Mouse (Mus musculus) embryonic facial prominence, embryonic 15.5 days (tissue): Measurements from ENCODE around the gene Sumo1. TPM values are rescaled to one million over a fixed set of nuclear protein-coding genes. Genes with fewer than 3 reads are reported as not detected.

Experiments used
- ATAC-seq: fragments of 200-750 bp; cut with Nextera tagmentation; 2 replicates; pipeline ENCODE4 v1.8.0; 2017; ENCODE audit warnings: low read depth, moderate TSS enrichment; ENCODE audit not compliant: insufficient number of reproducible peaks, low FRiP score, low TSS enrichment
- H3K27ac ChIP-seq: fragments of 300-500 bp; sonication (generic); replicated peaks from 2 replicates; pipeline ENCODE4 v1.5.1; 2015; ENCODE audit warnings: mild to moderate bottlenecking, inconsistent platforms
- H3K27me3 ChIP-seq: fragments of 300-500 bp; sonication (generic); 2 replicates; pipeline ENCODE4 v1.6.1; 2015; ENCODE audit warnings: inconsistent platforms
- H3K36me3 ChIP-seq: fragments of 300-500 bp; sonication (generic); 2 replicates; pipeline ENCODE4 v1.6.1; 2015; ENCODE audit warnings: mild to moderate bottlenecking, inconsistent platforms
- H3K4me1 ChIP-seq: fragments of 300-500 bp; sonication (generic); 2 replicates; pipeline ENCODE4 v1.6.1; 2015; ENCODE audit warnings: inconsistent platforms
- H3K4me2 ChIP-seq: fragments of 300-500 bp; sonication (generic); replicated peaks from 2 replicates; pipeline ENCODE4 v1.6.1; 2015; ENCODE audit warnings: mild to moderate bottlenecking, inconsistent platforms
- H3K4me3 ChIP-seq: fragments of 300-500 bp; sonication (generic); replicated peaks from 2 replicates; pipeline ENCODE4 v1.5.1; 2015; ENCODE audit warnings: mild to moderate bottlenecking, inconsistent platforms
- H3K9ac ChIP-seq: fragments of 300-500 bp; sonication (generic); 2 replicates; pipeline ENCODE4 v1.6.1; 2015; ENCODE audit warnings: inconsistent platforms
- H3K9me3 ChIP-seq: fragments of 300-500 bp; sonication (generic); replicated peaks from 2 replicates; pipeline ENCODE4 v1.6.1; 2016; ENCODE audit warnings: inconsistent platforms
- WGBS: fragments of 180-500 bp; shearing (Covaris S2); methylation state at CpG from one replicate; pipeline ENCODE4 v1.1.7; 2015; 5-methylcytosine and 5-hydroxymethylcytosine counted together
- polyA plus RNA-seq: library from polyadenylated mRNA; unstranded; fragments of >200 nt; fragmentation: Nextera tagmentation; extraction: Ambion mirVana; gene quantifications from 2 replicates; pipeline ENCODE4 v1.2.1, GENCODE M21; 2015

Gene Sumo1
- polyA plus RNA-seq, 1 experiment from 2014 or later, result 347 TPM

DNA sequence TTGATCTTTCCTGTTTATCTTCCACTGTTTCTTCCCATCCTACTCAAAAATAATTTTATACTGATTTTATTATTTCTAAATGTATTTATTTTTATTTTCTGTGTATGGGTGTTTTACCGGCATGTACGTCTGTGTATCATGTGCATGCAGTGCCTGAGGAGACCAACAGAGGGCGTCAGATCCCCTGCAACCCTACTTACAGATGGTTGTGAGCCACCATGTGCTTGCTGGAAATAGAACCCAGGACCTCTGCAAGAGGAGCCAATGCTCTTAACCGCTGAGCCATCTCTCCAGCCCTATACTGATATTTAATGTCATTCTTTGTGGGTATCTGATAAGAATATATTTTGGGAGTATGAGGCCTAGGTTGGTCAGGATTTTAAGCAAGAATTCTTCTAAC is 61.2 kb downstream of the Sumo1 start:
- Histone ChIP-seq H3K4me2 (no peak overlapping the region), H3K4me3 (no peak overlapping the region), H3K9me3 (no peaks in the 10 kb centered on the region), H3K27me3 (no peaks in the 10 kb centered on the region), H3K36me3 (no peaks in the 10 kb centered on the region), H3K9ac (no peak overlapping the region), H3K4me1 (no peaks in the 10 kb centered on the region), H3K27ac (no peak overlapping the region)
- WGBS, result 78% methylated on average over 4 of the region's 4 CpGs
- no peak for ATAC-seq

DNA sequence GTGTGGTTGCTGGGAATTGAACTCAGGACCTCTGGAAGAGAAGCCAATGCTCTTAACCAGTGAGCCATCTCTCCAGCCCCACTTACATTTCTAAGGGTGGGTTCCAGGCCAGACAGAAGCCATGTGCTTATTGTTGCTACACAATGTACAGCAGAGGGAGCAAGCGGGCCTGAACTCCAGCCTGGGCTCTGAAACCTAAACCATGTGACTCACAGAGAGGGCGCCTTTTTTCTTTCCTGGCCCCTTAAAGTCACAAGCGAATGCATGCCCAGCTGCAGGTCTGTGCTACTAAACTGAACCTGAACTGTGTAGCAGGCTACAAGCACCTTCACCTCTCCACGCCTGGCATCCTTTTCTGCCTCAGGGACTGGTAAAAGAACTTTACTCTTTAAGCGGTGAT is 61.7 kb downstream of the Sumo1 start:
- Histone ChIP-seq H3K4me3 (no peak overlapping the region), H3K9me3 (no peaks in the 10 kb centered on the region), H3K9ac (no peak overlapping the region), H3K27me3 (no peaks in the 10 kb centered on the region), H3K36me3 (no peaks in the 10 kb centered on the region), H3K4me1 (no peaks in the 10 kb centered on the region), H3K4me2 (no peak overlapping the region), H3K27ac (no peak overlapping the region)
- no peak for ATAC-seq
- 59% methylated on average over 5 of the region's 5 CpGs for WGBS

DNA sequence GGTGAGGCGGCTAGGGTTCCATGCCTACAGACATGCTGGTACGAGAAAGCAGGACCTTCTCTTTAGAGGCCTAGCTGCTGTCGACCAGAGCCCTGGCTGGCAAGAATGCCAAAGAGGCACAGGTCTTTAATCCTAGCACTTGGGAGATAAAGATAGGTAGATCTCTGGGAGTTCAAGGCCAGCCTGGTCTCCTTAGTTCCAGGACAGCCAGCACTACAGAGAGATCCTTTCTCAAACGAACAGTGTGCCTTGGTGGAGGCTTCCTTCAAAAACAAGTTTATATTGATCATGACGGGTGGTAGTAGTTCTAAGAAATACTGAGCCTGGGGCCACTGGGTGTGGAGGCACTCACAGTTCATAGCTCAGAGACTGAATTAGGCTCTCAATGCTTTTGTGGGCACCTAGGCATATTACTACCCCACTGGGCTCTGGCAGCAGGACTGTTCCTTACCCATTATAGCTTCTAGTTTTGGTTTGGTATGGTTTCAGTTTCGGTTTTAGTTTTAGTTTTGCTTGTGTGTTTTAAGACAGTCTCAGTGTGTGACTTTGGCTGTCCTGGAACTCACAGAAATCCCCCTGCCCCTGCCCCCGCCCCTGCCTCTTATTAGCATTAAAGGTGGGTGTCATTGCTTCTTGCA is 62.4 kb downstream of the Sumo1 start:
- no peak overlapping the region for H3K4me3 ChIP-seq
- no peaks in the 10 kb centered on the region for H3K4me1 ChIP-seq
- H3K36me3 ChIP-seq, result no peaks in the 10 kb centered on the region
- no peak overlapping the region for H3K9ac ChIP-seq
- WGBS, result 83% methylated on average over 7 of the region's 7 CpGs
- H3K4me2 ChIP-seq, result no peak overlapping the region
- no peaks in the 10 kb centered on the region for H3K27me3 ChIP-seq
- no peak for ATAC-seq
- no peaks in the 10 kb centered on the region for H3K9me3 ChIP-seq
- H3K27ac ChIP-seq, result no peak overlapping the region

DNA sequence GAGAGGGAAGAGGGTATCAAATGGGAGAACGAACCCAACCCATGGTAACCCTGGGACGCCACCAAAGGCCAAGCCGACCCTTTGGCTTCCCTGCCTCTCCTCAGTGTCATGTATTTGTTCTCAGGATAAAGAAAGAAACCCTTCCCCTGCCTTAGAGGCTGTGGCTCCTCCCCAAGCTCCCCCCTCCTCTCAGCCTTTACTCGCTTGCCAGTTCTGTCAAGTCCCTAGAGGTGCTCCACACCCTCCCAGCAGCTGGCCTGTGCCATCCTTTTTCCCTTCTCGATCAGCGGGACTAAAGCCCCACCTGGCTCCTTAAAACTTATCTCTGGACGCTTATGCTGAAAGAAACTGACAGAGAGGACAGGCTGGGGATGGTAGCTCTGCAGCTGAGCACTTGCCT is 63.6 kb downstream of the Sumo1 start:
- Histone ChIP-seq H3K36me3 (no peaks in the 10 kb centered on the region), H3K27ac (no peak overlapping the region), H3K9ac (no peak overlapping the region), H3K4me3 (no peak overlapping the region), H3K4me1 (no peaks in the 10 kb centered on the region), H3K27me3 (no peaks in the 10 kb centered on the region), H3K4me2 (no peak overlapping the region), H3K9me3 (no peaks in the 10 kb centered on the region)
- no peak for ATAC-seq
- WGBS, result 55% methylated on average over 7 of the region's 7 CpGs

DNA sequence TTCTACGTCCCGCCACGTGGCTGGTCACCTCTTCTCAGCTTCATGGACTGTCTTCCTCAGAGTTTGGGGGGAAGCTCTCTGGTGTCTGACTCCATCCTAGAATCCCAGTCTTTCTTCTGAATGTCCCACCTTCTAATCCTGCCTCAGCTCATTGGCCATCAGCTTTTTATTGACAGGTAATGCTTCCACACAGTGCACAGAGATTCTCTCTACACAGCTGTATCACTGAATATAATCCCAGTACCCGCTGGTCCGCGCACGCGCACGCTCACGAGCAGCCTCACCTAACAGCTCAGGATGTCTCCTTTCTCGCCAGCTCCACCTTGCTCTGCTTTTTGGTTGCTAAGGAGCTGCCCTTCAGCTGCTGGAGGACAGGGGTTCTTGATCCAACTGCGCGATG is 64.2 kb downstream of the Sumo1 start:
- Histone ChIP-seq H3K9me3 (no peaks in the 10 kb centered on the region), H3K4me1 (no peaks in the 10 kb centered on the region), H3K4me2 (no peak overlapping the region), H3K27ac (no peak overlapping the region), H3K9ac (no peak overlapping the region), H3K27me3 (no peaks in the 10 kb centered on the region), H3K36me3 (no peaks in the 10 kb centered on the region), H3K4me3 (no peak overlapping the region)
- 90% methylated on average over 13 of the region's 13 CpGs for WGBS
- no peak for ATAC-seq

DNA sequence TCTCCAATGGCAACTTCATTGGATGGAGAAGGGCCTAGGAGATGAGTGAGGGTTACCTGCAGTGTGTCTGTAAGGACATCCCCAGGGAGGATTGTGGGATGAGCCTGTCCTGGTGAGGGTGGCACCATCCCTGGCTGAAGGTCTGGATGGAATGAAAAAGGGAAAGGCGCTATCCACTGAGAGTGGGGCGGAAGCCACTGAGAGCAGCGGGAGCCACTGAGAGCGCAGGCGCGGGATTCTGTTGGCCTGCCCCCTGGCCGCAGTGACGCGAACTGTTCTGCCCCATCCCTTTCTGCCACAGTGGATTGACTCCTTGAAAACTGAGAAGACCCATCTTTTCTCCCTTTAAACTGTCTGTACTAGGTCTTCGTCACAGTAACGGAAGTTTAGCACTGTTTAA is 66.7 kb downstream of the Sumo1 start:
- no peak overlapping the region for H3K9ac ChIP-seq
- H3K36me3 ChIP-seq, result no peaks in the 10 kb centered on the region
- no peaks in the 10 kb centered on the region for H3K9me3 ChIP-seq
- WGBS, result 19% methylated on average over 11 of the region's 11 CpGs
- no peak for ATAC-seq
- H3K27me3 ChIP-seq, result no peaks in the 10 kb centered on the region
- no peak overlapping the region for H3K27ac ChIP-seq
- H3K4me2 ChIP-seq, result 0 out of 2 replicates have a peak overlapping the region, but pooled peaks have one; percentile 17
- H3K4me1 ChIP-seq, result no peaks in the 10 kb centered on the region
- no peak overlapping the region for H3K4me3 ChIP-seq

DNA sequence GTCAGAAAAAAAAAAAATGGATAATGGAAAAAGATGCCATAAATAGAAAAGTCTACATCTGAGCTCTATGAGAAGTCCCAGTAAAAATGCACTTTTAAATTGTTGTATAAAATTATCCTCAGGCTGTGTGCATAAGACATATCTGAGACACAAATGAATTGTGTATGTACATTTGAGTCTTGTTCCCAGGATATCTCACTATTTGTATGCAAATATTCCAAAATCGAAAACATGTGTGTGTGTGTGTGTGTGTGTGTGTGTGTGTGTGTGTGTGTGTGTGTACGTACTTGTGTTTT is 67.3 kb downstream of the Sumo1 start:
- H3K9ac ChIP-seq, result no peak overlapping the region
- H3K27me3 ChIP-seq, result no peaks in the 10 kb centered on the region
- WGBS, result 72% methylated on average over 2 of the region's 2 CpGs
- H3K36me3 ChIP-seq, result no peaks in the 10 kb centered on the region
- H3K27ac ChIP-seq, result no peak overlapping the region
- no peak overlapping the region for H3K4me2 ChIP-seq
- H3K4me3 ChIP-seq, result no peak overlapping the region
- H3K9me3 ChIP-seq, result no peaks in the 10 kb centered on the region
- no peak for ATAC-seq
- no peaks in the 10 kb centered on the region for H3K4me1 ChIP-seq

DNA sequence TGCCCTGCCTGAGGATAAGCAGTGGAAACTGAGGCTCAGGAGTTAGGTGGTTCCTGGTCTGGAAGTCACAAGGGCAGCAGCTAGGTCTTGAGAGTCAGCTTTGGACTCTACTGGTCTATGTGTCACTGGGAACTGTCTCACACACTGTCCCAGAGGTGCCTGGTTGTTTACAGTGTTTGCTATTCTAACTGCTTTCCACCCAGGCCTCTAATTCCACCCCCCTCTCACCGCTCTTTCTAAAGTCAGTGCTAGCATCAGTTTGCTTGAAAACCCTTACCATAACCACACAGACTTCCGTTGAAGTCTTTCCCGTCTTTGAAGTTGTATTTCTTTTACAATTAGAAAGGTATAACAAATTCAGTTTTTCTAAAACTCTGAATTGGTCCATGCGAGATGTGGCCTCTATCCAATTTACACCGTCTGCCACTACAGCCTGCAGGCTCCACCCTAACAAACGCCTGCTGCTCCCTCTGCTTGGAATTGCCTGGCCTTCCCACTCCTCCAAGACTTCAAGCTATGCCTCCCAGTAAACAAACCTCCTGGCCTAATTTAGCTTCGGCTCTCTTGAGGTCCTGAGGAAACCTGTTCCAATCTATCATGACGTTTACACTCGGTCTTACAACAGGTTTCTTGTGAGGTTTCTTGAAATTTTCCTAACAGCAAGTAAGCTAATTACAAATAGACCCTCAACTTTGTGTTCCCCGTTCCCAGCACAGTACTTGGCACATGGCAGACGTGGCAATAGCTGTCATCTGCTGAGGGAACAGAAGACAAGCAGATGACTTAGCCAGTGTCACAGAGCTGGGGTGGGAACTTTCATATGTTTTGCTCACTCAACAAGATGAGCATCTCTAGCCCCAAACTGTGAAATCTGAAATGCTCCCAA is 67.9 kb downstream of the Sumo1 start:
- no peaks in the 10 kb centered on the region for H3K27me3 ChIP-seq
- no peaks in the 10 kb centered on the region for H3K36me3 ChIP-seq
- no peak overlapping the region for H3K4me3 ChIP-seq
- H3K9me3 ChIP-seq, result no peaks in the 10 kb centered on the region
- no peak overlapping the region for H3K27ac ChIP-seq
- no peak for ATAC-seq
- H3K9ac ChIP-seq, result no peak overlapping the region
- WGBS, result 43% methylated on average over 11 of the region's 11 CpGs
- no peaks in the 10 kb centered on the region for H3K4me1 ChIP-seq
- no peak overlapping the region for H3K4me2 ChIP-seq

DNA sequence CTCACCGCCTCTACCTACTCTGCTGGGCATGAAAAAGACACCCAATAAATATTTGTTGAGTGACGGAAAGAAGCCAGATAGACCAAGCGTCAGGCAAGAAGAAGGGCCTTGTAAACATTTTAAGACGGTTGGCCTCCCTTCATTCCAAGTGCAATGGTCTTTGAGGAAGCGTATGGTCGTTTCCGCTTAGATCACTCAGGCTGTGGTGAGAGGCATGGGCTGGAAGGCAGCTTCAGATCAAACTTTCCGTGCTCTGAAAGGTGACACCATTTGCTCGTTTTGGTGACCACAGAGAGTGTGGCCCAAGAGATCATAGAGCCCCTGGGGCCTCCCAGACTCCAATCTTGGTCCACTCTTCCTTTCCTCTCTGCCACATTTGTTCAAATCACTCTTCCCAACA is 75.0 kb downstream of the Sumo1 start:
- H3K9ac ChIP-seq, result no peak overlapping the region
- H3K4me3 ChIP-seq, result no peak overlapping the region
- 77% methylated on average over 9 of the region's 9 CpGs for WGBS
- H3K9me3 ChIP-seq, result no peaks in the 10 kb centered on the region
- no peak overlapping the region for H3K4me2 ChIP-seq
- no peak for ATAC-seq
- peaks cover 16% of the 10 kb centered on the region for H3K27me3 ChIP-seq
- no peak overlapping the region for H3K27ac ChIP-seq
- no peaks in the 10 kb centered on the region for H3K36me3 ChIP-seq
- H3K4me1 ChIP-seq, result peaks cover 4% of the 10 kb centered on the region; the same call in 1 of the 2 replicates

DNA sequence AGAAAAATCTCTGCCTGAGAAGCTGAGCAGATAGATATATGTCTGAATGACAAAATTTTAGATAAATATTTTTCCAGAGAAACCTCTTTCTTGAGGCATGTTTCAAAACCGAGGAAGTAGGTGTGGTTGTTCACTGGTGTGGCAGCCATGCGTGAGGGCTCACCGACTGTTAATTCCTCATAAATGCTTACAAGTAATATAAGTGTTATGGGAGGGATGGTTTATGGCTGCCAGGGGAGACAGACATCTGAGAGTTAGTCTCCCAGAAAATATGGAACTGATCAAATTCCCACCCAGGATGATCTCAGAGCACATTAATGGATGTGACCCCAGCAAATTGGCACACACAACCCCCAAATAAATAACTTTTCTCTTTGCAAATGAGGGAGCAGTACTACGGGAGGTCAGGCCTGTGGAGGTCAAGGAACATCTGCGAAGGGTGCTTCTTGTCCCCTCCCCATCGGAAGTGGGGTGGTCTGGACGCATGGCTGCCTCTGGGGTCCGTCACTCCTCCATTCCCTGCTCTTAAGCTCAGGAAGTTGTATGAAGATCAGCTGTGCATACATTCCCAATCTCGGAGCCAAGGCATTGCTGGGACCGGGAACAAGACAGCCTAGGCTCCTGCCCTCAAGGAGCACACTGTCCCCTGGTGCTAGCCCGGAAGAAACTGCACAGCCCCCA is 75.9 kb downstream of the Sumo1 start:
- Histone ChIP-seq H3K27me3 (peaks cover 16% of the 10 kb centered on the region), H3K9me3 (no peaks in the 10 kb centered on the region), H3K4me2 (no peak overlapping the region), H3K27ac (no peak overlapping the region), H3K4me3 (no peak overlapping the region), H3K36me3 (no peaks in the 10 kb centered on the region), H3K9ac (no peak overlapping the region), H3K4me1 (peaks cover 4% of the 10 kb centered on the region; the same call in 1 of the 2 replicates)
- no peak for ATAC-seq
- WGBS, result 63% methylated on average over 11 of the region's 11 CpGs

DNA sequence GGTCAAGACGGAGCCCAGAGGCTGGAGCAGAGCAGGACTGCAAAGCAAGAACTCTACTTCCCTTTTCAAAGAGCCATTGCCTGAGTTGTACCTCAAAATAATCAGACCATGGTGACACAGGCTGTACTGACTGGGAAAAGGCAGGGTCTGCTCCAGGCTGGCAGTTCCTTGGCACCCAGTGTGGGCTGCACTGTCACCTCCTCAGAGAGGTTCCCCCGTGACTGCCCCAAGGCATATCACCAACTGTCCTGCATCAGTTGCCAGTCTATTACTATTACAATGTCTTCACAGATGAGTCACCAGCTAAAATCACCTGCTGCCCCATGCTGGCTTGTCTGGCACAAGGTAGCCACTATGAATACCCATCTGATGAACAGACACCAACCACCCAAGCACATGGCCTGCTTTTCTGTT is 77.0 kb downstream of the Sumo1 start:
- H3K9me3 ChIP-seq, result no peaks in the 10 kb centered on the region
- no peak overlapping the region for H3K4me2 ChIP-seq
- H3K36me3 ChIP-seq, result no peaks in the 10 kb centered on the region
- no peak overlapping the region for H3K27ac ChIP-seq
- no peak overlapping the region for H3K9ac ChIP-seq
- H3K4me3 ChIP-seq, result no peak overlapping the region
- 62% methylated on average over 2 of the region's 2 CpGs for WGBS
- ATAC-seq, result no peak
- H3K27me3 ChIP-seq, result peaks cover 16% of the 10 kb centered on the region
- H3K4me1 ChIP-seq, result peaks cover 4% of the 10 kb centered on the region; the same call in 1 of the 2 replicates
